Mouse (Mus musculus): ENCODE results near the gene Fam216a. TPM values are rescaled to one million over a fixed set of nuclear protein-coding genes. Genes with fewer than 3 reads are reported as not detected.

Fam216a gene
- total and polyA plus RNA-seq, 3 experiments: 38.2 to 50.2 (median 41.4) TPM

DNA sequence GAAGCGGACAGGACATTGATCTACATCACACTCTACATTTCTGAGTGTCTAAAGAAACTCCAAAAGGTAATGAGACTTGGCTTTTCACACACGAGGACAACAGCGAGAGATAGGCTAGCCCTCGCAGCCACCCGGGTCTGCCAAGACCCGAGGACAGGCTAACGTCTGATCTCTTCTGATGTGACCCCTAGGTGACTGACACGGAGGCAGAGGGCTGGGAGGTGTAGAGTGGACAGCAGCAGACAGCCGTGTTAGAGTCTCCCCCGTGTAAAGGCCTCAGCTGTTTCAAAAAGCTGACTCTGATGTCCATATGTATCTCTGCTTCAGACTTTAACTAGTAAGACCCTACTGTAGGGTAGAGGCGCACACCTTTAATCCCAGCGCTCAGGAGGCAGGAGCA is 31.2 kb upstream of the Fam216a start:
- dilution Hi-C loops (cut with MboI; ENCODE audit: extremely low pct_ligation_motif_present, extremely low pct_unique_long_range_greater_than_20kb, low sequenced_read_pairs): no loop called here
- H3K36me3 ChIP-seq (replicated peaks in 1 of 2; ENCODE audit: control insufficient read depth in 1 of 2, insufficient read depth in 1 of 2, low read length in 1 of 2): peaks cover 75 to 93% of the 10 kb centered on the region in 2 experiments

GRCm38 (mm10) chr5:122402772-122403171 is 30.6 kb upstream of the Fam216a start:
- in situ Hi-C loops (cut with MboI; ENCODE audit: low pct_ligation_motif_present, low pct_unique_long_range_greater_than_20kb, low sequenced_read_pairs): no loop called here
- Histone ChIP-seq H3K36me3 (replicated peaks in 1 of 2; ENCODE audit: control insufficient read depth in 1 of 2, insufficient read depth in 1 of 2, low read length in 1 of 2) (peaks cover 79 to 99% of the 10 kb centered on the region in 2 experiments), H3K4me2 (ENCODE audit: insufficient read depth, low read depth, poor library complexity, severe bottlenecking) (no peak overlapping the region), H3K27ac (ENCODE audit: insufficient read depth, low read depth) (no peak overlapping the region), H3K4me3 (replicated peaks in 1 of 3; ENCODE audit: low read depth in 2 of 3, low read length in 2 of 3, poor library complexity in 1 of 3) (no peak overlapping the region), H3K79me2 (replicated peaks; ENCODE audit: control insufficient read depth, extremely low read depth, insufficient read depth, poor library complexity, severe bottlenecking) (peaks cover 11% of the 10 kb centered on the region; the same call in 1 of the 2 replicates), H3K9me3 (replicated peaks; ENCODE audit: low read length) (no peaks in the 10 kb centered on the region), H3K4me1 (ENCODE audit: control insufficient read depth in 1 of 2, insufficient read depth in 2 of 2) (peaks cover 0 to 14% of the 10 kb centered on the region in 2 experiments; a peak in 2 of 4 replicates), H3K9ac (ENCODE audit: insufficient read depth, low read depth) (no peak overlapping the region), H3K27me3 (replicated peaks) (no peaks in the 10 kb centered on the region)
- DNase-seq (ENCODE audit: extremely low read depth): no peak
- TF ChIP-seq E2F4 (IDR thresholded peaks at IDR 0.05; ENCODE audit: insufficient replicate concordance, low read depth, low read length) (no peak), IRF4 (IDR thresholded peaks at IDR 0.05; ENCODE audit: low read depth, low read length) (no peak), KAT2A (IDR thresholded peaks at IDR 0.05; ENCODE audit: insufficient replicate concordance, low read length) (no peak), MAZ (IDR thresholded peaks at IDR 0.05; ENCODE audit: low read depth, low read length) (no peak), ZMIZ1 (IDR thresholded peaks at IDR 0.05; ENCODE audit: low read depth, low read length) (no peak), RAD21 (IDR thresholded peaks at IDR 0.05; ENCODE audit: low read depth, low read length) (no peak), HCFC1 (IDR thresholded peaks at IDR 0.05; ENCODE audit: low read depth, low read length) (no peak), PAX5 (IDR thresholded peaks at IDR 0.05; ENCODE audit: low read length) (no peak), ZC3H11A (IDR thresholded peaks at IDR 0.05; ENCODE audit: low read depth, low read length) (no peak), UBTF (IDR thresholded peaks at IDR 0.05; ENCODE audit: low read depth, low read length) (no peak), MXI1 (IDR thresholded peaks at IDR 0.05; ENCODE audit: low read depth, low read length) (no peak), MAFK (IDR thresholded peaks at IDR 0.05; ENCODE audit: insufficient replicate concordance, low read length) (no peak), BHLHE40 (IDR thresholded peaks at IDR 0.05; ENCODE audit: low read depth, low read length) (no peak), NRF1 (IDR thresholded peaks at IDR 0.05; ENCODE audit: low read depth, low read length) (no peak), ELF1 (IDR thresholded peaks at IDR 0.05; ENCODE audit: low read depth, low read length) (no peak), ZKSCAN1 (IDR thresholded peaks at IDR 0.05; ENCODE audit: borderline replicate concordance, low read depth, low read length) (no peak), GABPA (IDR thresholded peaks at IDR 0.05; ENCODE audit: insufficient replicate concordance, low read depth, low read length) (no peak), JUND (conservative IDR thresholded peaks at IDR 0.05; ENCODE audit: low read depth, low read length) (no peak), ETS1 (conservative IDR thresholded peaks at IDR 0.05; ENCODE audit: low read depth, low read length) (no peak)
- dilution Hi-C loops (cut with MboI; ENCODE audit: extremely low pct_ligation_motif_present, extremely low pct_unique_long_range_greater_than_20kb, low sequenced_read_pairs): no loop called here

More for the DNA sequence above, 31.2 kb upstream of the Fam216a start:
- Histone ChIP-seq H3K27ac (ENCODE audit: insufficient read depth, low read depth) (no peak overlapping the region), H3K79me2 (replicated peaks; ENCODE audit: control insufficient read depth, extremely low read depth, insufficient read depth, poor library complexity, severe bottlenecking) (peaks cover 6% of the 10 kb centered on the region; the same call in 1 of the 2 replicates), H3K4me1 (ENCODE audit: control insufficient read depth in 1 of 2, insufficient read depth in 2 of 2) (peaks cover 0 to 9% of the 10 kb centered on the region in 2 experiments; a peak in 2 of 4 replicates), H3K4me2 (ENCODE audit: insufficient read depth, low read depth, poor library complexity, severe bottlenecking) (no peak overlapping the region), H3K4me3 (replicated peaks in 1 of 3; ENCODE audit: low read depth in 2 of 3, low read length in 2 of 3, poor library complexity in 1 of 3) (no peak overlapping the region), H3K9me3 (replicated peaks; ENCODE audit: low read length) (no peaks in the 10 kb centered on the region), H3K27me3 (replicated peaks) (no peaks in the 10 kb centered on the region), H3K9ac (ENCODE audit: insufficient read depth, low read depth) (no peak overlapping the region)
- no peak for DNase-seq (ENCODE audit: extremely low read depth)
- TF ChIP-seq MAZ (IDR thresholded peaks at IDR 0.05; ENCODE audit: low read depth, low read length): no peak
- TF ChIP-seq ZMIZ1 (IDR thresholded peaks at IDR 0.05; ENCODE audit: low read depth, low read length): no peak
- no peak for TF ChIP-seq MAX (IDR thresholded peaks at IDR 0.05; ENCODE audit: low read length)
- TF ChIP-seq NELFE (IDR thresholded peaks at IDR 0.05; ENCODE audit: low read depth, low read length): no peak
- no peak for TF ChIP-seq CHD1 (IDR thresholded peaks at IDR 0.05; ENCODE audit: low read depth, low read length)
- no peak for TF ChIP-seq ZC3H11A (IDR thresholded peaks at IDR 0.05; ENCODE audit: low read depth, low read length)
- no peak for TF ChIP-seq UBTF (IDR thresholded peaks at IDR 0.05; ENCODE audit: low read depth, low read length)
- in situ Hi-C loops (cut with MboI; ENCODE audit: low pct_ligation_motif_present, low pct_unique_long_range_greater_than_20kb, low sequenced_read_pairs): no loop called here

All from CH12.LX (cell line).